Mouse (Mus musculus): ENCODE results near the gene Btaf1. TPM values are rescaled to one million over a fixed set of nuclear protein-coding genes. Genes with fewer than 3 reads are reported as not detected.

The Btaf1 gene
- polyA plus RNA-seq, 1 experiment from 2014 or later: 11.6 TPM

DNA sequence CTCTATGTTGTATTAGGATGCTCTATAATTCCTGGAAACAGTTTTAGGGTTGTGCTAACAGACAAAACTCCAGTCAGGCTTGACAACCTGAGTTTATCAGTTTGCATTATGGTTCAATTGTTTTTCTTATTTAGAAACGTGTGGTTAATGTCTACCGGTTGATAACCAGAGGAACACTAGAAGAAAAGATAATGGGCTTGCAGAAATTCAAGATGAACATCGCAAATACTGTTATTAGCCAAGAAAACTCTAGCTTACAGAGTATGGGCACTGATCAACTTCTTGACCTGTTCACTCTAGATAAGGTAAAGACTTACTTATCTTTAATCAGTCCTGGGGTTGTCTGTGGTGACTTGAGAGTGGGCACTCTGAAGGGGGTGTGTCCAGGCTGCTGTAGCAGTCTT is 84.0 kb downstream of the Btaf1 start:
- Histone ChIP-seq H3K27ac (no peak overlapping the region), H3K4me3 (no peak overlapping the region), H3K9me3 (peaks cover 4% of the 10 kb centered on the region; the same call in 1 of the 2 replicates), H3K4me2 (replicated peaks) (no peak overlapping the region), H3K9ac (no peak overlapping the region), H3K36me3 (peaks cover 93% of the 10 kb centered on the region), H3K27me3 (no peaks in the 10 kb centered on the region), H3K4me1 (no peaks in the 10 kb centered on the region)
- 93% methylated on average over 3 of the region's 3 CpGs for WGBS
- no peak for ATAC-seq (ENCODE audit: low FRiP score, low read depth)

DNA sequence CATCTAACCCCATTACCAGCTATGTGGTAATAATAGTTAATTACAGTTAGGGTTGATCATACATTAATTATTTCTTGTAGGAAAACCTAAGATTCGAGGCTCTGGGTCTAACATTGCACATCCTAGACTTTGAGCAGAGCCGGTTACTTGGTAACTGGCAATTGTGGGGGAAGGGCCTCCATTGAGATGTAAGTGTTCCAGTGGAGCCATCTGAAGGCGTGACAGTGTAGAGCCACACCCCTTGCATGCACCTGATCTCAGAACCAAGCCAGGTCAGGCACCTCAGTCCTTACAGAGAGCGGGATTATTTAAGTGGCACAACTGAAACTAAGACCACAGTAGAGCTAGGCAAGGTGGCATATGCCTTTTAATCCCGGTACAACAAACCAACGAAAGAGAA is 87.6 kb downstream of the Btaf1 start:
- Histone ChIP-seq H3K27ac (no peak overlapping the region), H3K4me2 (replicated peaks) (no peak overlapping the region), H3K36me3 (peaks cover 61% of the 10 kb centered on the region), H3K4me1 (no peaks in the 10 kb centered on the region), H3K27me3 (no peaks in the 10 kb centered on the region), H3K4me3 (no peak overlapping the region), H3K9me3 (peaks cover 22% of the 10 kb centered on the region), H3K9ac (no peak overlapping the region)
- ATAC-seq (ENCODE audit: low FRiP score, low read depth): no peak
- 93% methylated on average over 6 of the region's 6 CpGs for WGBS

DNA sequence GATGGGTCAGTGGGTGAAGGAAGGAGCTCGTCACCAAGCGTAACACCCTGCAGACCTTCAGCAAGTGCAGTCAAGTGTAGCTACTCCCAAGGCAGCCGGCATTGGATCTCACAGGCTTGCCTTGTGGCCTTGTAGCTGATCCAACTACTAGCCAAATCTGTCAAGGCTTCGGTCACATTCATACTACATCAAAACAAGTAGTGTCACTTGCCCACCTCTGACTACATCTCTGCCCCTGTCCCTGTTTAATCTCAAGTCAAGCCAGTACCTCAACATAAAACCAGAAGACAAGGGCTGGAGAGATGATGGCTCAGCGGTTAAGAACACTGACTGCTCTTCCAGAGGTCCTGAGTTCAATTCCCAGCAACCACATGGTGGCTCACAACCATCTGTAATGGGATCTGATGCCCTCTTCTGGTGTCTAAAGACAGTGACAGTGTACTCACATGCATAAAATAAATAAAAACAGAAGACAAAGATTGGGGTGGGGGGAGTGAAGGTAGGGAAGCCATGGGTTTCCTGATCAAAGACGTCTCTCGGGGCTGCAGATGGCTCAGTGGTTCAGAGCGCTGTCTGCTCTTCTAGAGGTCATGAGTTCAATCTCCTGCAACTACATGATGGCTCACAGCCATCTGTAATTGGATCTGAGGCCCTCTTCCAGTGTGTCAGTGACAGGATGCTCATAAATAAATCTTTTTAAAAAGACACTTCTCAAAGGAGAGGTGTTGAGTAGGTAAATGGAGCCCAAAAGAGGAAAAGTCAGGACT is 88.5 kb downstream of the Btaf1 start:
- Histone ChIP-seq H3K36me3 (peaks cover 54% of the 10 kb centered on the region), H3K4me3 (no peak overlapping the region), H3K9ac (no peak overlapping the region), H3K27ac (no peak overlapping the region), H3K4me2 (replicated peaks) (no peak overlapping the region), H3K27me3 (no peaks in the 10 kb centered on the region), H3K9me3 (peaks cover 22% of the 10 kb centered on the region), H3K4me1 (no peaks in the 10 kb centered on the region)
- 82% methylated on average over 8 of the region's 8 CpGs for WGBS
- no peak for ATAC-seq (ENCODE audit: low FRiP score, low read depth)

DNA sequence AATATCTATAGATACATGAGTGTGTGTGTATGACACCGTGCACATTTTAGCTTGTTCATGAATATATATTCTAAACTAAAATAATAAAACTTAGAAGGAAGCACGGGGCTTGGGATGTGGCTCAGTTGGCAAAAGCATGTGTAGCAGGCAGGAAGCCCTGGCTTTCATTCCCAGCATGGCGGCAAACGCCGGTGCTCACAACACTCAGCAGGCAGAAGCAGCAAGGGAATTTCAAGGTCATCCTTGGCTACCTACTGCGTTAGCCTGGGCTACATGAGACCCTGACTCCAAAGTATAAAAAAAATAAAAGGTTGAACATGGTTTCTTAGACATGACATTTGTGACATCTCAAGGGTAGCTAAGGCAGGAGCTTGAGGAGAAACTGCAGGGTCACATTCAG is 91.0 kb downstream of the Btaf1 start:
- H3K9me3 ChIP-seq: peaks cover 22% of the 10 kb centered on the region
- ATAC-seq (ENCODE audit: low FRiP score, low read depth): no peak
- 94% methylated on average over 6 of the region's 6 CpGs for WGBS
- no peak overlapping the region for H3K27ac ChIP-seq
- no peak overlapping the region for H3K4me3 ChIP-seq
- H3K9ac ChIP-seq: no peak overlapping the region
- no peaks in the 10 kb centered on the region for H3K27me3 ChIP-seq
- H3K4me2 ChIP-seq (replicated peaks): no peak overlapping the region
- peaks cover 30% of the 10 kb centered on the region for H3K36me3 ChIP-seq
- no peaks in the 10 kb centered on the region for H3K4me1 ChIP-seq

DNA sequence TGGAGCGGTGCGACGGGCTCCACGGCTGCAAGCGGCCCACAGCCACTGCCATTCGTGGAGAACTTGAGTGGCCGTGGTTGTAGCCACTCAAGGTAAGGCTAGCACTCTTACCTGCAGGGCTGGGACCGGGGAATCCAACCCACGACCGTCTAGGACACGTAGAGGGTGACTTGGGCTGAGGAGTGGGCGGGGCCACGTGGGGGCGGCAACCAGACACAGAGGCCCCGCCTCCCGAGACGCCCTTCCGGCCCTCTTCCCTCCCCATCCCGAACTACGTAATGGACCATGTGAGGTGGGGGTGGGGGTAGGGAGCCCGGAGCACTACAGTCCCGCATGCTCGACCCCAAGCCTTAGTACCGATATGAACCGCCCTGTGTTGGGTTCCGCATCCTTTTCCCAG is 92.5 kb downstream of the Btaf1 start:
- Histone ChIP-seq H3K9me3 (peaks cover 22% of the 10 kb centered on the region), H3K4me1 (no peaks in the 10 kb centered on the region), H3K27me3 (no peaks in the 10 kb centered on the region), H3K27ac (no peak overlapping the region), H3K4me3 (peak overlapping the region; percentile 46), H3K4me2 (replicated peaks) (peak overlapping the region; percentile 62), H3K9ac (peak overlapping the region; percentile 54), H3K36me3 (peaks cover 15% of the 10 kb centered on the region)
- ATAC-seq (ENCODE audit: low FRiP score, low read depth): peak; percentile 94
- 4% methylated on average over 26 of the region's 26 CpGs for WGBS

DNA sequence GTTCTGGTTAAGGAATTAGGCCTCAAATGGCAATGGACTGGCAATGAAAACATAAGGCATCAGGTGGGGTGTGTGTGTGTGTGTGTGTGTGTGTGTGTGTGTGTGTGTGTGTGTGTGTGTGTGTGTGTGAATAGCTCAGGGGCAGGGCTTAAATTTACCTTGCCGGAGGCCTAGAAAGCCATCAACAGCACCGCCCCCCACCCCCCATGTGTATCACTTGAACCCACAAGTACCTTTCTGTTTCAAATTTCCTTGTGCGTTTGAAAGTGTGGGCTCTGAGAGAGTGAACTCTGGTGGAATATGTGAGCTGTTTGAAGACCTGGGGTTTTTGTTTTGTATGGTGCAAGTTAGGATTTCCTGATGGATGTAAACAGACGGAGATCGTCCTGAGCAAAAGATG is 93.1 kb downstream of the Btaf1 start:
- Histone ChIP-seq H3K9ac (peak overlapping the region; percentile 54), H3K27ac (no peak overlapping the region)
- no peak for ATAC-seq (ENCODE audit: low FRiP score, low read depth)

DNA sequence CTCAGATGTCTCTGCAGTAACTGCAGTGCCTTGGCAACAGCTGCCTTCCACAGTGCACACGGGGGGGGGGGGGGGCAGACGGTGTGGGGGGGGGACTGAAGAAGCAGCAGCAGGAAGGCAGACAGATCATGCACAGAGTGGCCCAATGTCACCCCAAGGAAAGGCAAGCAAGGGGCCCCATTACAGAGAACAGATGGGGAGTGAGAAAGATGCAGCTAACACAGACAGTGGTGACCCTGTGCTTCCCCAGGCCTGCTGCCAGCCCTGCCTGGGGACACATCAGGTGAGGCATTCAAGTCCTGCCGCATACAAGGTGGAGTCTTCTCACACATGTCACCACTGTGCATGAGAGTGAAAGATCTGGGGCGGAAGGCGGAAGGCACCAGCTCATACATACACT is 94.7 kb downstream of the Btaf1 start:
- ATAC-seq (ENCODE audit: low FRiP score, low read depth): no peak
- Histone ChIP-seq H3K27me3 (no peaks in the 10 kb centered on the region), H3K36me3 (no peaks in the 10 kb centered on the region), H3K4me3 (no peak overlapping the region), H3K9me3 (peaks cover 19% of the 10 kb centered on the region), H3K4me2 (replicated peaks) (no peak overlapping the region), H3K4me1 (peaks cover 6% of the 10 kb centered on the region; the same call in 1 of the 2 replicates), H3K27ac (no peak overlapping the region), H3K9ac (no peak overlapping the region)
- WGBS: 62% methylated on average over 5 of the region's 5 CpGs

More for the DNA sequence above, 93.1 kb downstream of the Btaf1 start:
- Histone ChIP-seq H3K36me3 (peaks cover 10% of the 10 kb centered on the region), H3K9me3 (peaks cover 22% of the 10 kb centered on the region), H3K4me1 (no peaks in the 10 kb centered on the region), H3K27me3 (no peaks in the 10 kb centered on the region), H3K4me2 (replicated peaks) (peak overlapping the region; percentile 62), H3K4me3 (peak overlapping the region; percentile 46)
- 47% methylated on average over 5 of the region's 5 CpGs for WGBS

DNA sequence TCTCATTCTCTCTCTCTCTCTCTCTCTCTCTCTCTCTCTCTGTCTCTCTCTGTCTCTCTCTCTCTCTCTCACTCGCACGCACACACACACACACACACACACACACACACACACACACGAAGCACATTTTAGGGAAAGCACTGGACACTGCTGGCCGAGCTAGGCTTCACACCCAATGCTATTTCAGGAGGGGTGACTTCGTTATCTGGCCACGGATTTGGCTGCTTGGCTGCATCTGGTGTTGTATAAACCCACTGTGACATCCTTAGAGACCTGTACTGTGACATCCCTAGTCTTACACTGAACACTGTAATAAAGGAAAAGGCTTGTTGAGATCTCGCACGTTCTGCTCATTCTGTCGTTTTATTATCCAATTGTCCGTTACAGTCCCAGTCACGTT is 95.1 kb downstream of the Btaf1 start:
- Histone ChIP-seq H3K9ac (no peak overlapping the region), H3K27me3 (no peaks in the 10 kb centered on the region), H3K4me3 (no peak overlapping the region), H3K27ac (no peak overlapping the region), H3K4me2 (replicated peaks) (no peak overlapping the region), H3K4me1 (peaks cover 10% of the 10 kb centered on the region), H3K36me3 (no peaks in the 10 kb centered on the region), H3K9me3 (peaks cover 16% of the 10 kb centered on the region)
- WGBS: 74% methylated on average over 11 of the region's 11 CpGs
- no peak for ATAC-seq (ENCODE audit: low FRiP score, low read depth)

- Histone ChIP-seq H3K4me3 (no peak overlapping the region), H3K27me3 (no peaks in the 10 kb centered on the region), H3K36me3 (no peaks in the 10 kb centered on the region), H3K27ac (no peak overlapping the region), H3K9me3 (peaks cover 5% of the 10 kb centered on the region; the same call in 1 of the 2 replicates), H3K4me2 (replicated peaks) (no peak overlapping the region), H3K4me1 (peaks cover 16% of the 10 kb centered on the region), H3K9ac (no peak overlapping the region)
- ATAC-seq (ENCODE audit: low FRiP score, low read depth): no peak
- 88% methylated on average over 5 of the region's 5 CpGs for WGBS
Measured at GRCm38 (mm10) chr19:37022146-37022545, 96.3 kb downstream of the Btaf1 start.

- Histone ChIP-seq H3K27ac (peak overlapping the region; percentile 22; the same call in 1 of the 2 replicates), H3K4me1 (peaks cover 16% of the 10 kb centered on the region), H3K36me3 (no peaks in the 10 kb centered on the region), H3K9ac (no peak overlapping the region), H3K4me3 (no peak overlapping the region), H3K4me2 (replicated peaks) (no peak overlapping the region), H3K27me3 (no peaks in the 10 kb centered on the region), H3K9me3 (no peaks in the 10 kb centered on the region)
- WGBS: 71% methylated on average over 13 of the region's 13 CpGs
- peak; percentile 72 for ATAC-seq (ENCODE audit: low FRiP score, low read depth)
Measured at GRCm38 (mm10) chr19:37025839-37026319, 100.0 kb downstream of the Btaf1 start.

- Histone ChIP-seq H3K4me2 (replicated peaks) (no peak overlapping the region), H3K4me1 (peaks cover 16% of the 10 kb centered on the region), H3K27me3 (no peaks in the 10 kb centered on the region), H3K9ac (no peak overlapping the region), H3K36me3 (no peaks in the 10 kb centered on the region), H3K4me3 (no peak overlapping the region), H3K9me3 (no peaks in the 10 kb centered on the region), H3K27ac (no peak overlapping the region)
- WGBS: 81% methylated on average over 11 of the region's 11 CpGs
- ATAC-seq (ENCODE audit: low FRiP score, low read depth): no peak; the same call in 1 of the 2 replicates
Measured at GRCm38 (mm10) chr19:37026408-37026807, 100.5 kb downstream of the Btaf1 start.

- Histone ChIP-seq H3K9me3 (no peaks in the 10 kb centered on the region), H3K4me1 (peaks cover 16% of the 10 kb centered on the region), H3K4me3 (no peak overlapping the region), H3K4me2 (replicated peaks) (no peak overlapping the region), H3K9ac (no peak overlapping the region), H3K27me3 (no peaks in the 10 kb centered on the region), H3K27ac (no peak overlapping the region), H3K36me3 (no peaks in the 10 kb centered on the region)
- 84% methylated on average over 6 of the region's 6 CpGs for WGBS
- no peak for ATAC-seq (ENCODE audit: low FRiP score, low read depth)
Measured at GRCm38 (mm10) chr19:37029771-37030170, 103.9 kb downstream of the Btaf1 start.

DNA sequence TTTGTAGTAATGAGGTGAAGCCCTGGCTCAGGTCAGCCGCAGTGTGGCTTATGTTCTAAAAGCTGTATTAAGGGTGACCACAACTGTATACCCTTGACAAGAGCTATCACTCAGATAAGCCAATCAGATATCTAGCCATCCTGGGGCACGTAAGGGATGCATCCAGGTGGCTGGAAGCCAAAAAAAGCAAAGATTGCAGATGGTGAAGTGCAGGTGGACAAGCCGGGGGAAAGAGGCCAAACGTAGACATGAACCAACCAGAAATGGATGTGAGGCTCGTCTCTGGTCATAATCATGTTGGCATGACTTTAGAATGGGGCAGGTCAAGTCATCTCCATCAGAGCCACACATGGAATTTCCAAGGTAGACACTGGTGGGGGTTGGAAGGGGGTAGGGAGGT is 105.6 kb downstream of the Btaf1 start:
- H3K4me1 ChIP-seq: peaks cover 1% of the 10 kb centered on the region
- 87% methylated on average over 5 of the region's 5 CpGs for WGBS
- no peaks in the 10 kb centered on the region for H3K27me3 ChIP-seq
- H3K27ac ChIP-seq: no peak overlapping the region
- no peak overlapping the region for H3K9ac ChIP-seq
- ATAC-seq (ENCODE audit: low FRiP score, low read depth): no peak
- H3K36me3 ChIP-seq: no peaks in the 10 kb centered on the region
- no peaks in the 10 kb centered on the region for H3K9me3 ChIP-seq
- no peak overlapping the region for H3K4me2 ChIP-seq (replicated peaks)
- H3K4me3 ChIP-seq: no peak overlapping the region
